Mouse (Mus musculus): ENCODE measurements around the gene Chic2.

Gene Chic2

GRCm38 (mm10) chr5:75067125-75067756 lies 22.7 kb upstream of the Chic2 start:
- DNase-seq (ENCODE audit: low spot score): no peak

- DNase-seq (ENCODE audit: low spot score): no peak
Measured at GRCm38 (mm10) chr5:75066715-75067114, 22.1 kb upstream of the Chic2 start.

DNA sequence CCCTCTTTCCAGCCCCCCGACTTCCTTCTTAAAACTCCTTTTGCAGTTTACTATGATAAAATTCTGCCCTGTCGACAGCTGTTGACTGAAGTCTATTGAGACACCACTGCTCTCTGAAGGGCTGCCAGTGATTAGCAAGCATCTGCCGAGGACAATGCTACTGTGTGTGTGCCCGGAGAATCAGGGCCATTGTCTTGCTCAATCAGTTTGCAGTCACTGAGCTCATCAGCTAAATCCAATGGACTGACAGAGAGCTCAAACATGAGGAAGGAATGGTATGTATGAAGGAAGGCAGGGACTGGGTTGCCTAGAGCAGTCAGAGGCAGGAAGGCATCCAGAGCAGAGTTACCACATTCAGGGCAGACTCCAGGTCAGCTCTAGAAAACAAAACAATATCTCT lies 18.6 kb upstream of the Chic2 start:
- no peak for DNase-seq (ENCODE audit: low spot score)

GRCm38 (mm10) chr5:75051109-75051508 lies 6.5 kb upstream of the Chic2 start:
- DNase-seq (ENCODE audit: low spot score): no peak

DNA sequence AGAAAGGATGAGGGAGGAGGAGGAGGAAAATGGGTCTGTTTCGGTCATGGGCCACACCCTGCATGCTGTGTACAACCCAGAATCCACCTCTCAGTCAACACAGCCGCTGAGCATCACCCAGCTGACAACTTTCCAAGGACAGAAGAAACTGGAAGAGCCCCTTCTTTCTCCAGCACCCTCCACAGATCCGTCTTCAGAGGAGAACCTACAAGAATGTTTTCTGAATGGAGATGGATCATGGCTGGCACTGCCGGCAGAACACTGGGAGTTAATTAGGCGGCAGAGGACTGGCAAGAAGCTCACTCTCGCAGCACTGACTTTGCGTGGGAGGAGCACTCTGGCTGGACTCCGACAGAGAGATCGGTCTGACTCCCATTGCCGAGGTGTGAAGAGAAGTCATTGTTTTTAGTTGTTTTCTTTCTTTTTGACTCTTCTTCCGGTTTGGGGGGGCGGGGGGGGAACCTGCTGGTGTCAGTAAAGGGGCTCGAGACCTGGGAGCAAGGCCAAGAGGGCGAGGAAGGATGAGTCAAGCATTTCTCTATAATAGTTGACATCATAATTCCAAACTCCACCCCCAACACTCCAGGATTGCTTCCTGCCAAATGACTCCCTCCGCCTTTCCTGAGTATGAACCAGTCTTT lies 2.2 kb upstream of the Chic2 start:
- DNase-seq (ENCODE audit: low spot score): peak; percentile 31

GRCm38 (mm10) chr5:75045371-75045770 lies 797 bp upstream of the Chic2 start:
- DNase-seq (ENCODE audit: low spot score): no peak

DNA sequence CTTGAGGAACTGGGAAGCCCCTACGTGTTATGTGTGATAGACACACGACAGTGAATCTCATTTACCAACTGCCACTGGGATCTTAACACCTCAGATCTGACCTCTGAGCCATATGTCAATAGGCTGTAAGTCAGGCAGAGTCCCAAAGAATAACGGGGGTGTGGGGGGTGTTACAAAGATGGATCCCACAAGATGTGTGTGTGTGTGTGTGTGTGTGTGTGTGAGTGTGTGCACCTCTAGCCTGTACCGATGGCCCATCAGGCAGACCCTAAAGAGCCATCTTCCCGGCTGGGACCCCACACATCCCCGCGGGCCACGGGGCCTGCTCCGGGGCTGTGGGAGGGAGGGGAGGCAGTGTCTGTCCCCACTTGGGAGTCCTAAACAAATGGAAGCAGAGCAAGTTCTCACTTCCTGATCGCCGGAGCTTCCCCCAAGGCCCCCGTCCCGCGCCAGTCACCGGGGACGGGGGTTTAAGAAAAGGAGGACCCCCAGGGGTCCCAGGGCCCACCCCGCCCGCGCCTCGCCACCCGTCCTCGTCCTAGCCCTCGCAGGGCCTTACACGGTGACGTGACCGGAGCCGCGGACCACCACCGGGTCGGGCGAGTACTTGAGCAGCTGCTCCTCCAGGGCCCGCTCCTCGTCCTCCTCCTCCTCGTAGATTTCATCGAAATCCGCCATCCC lies 813 bp downstream of the Chic2 start:
- peak; percentile 15 for DNase-seq (ENCODE audit: low spot score)

- no peak for DNase-seq (ENCODE audit: low spot score)
Measured at GRCm38 (mm10) chr5:75043011-75043445, 1.5 kb downstream of the Chic2 start.

- no peak for DNase-seq (ENCODE audit: low spot score)
Measured at GRCm38 (mm10) chr5:75039307-75039706, 5.3 kb downstream of the Chic2 start.

DNA sequence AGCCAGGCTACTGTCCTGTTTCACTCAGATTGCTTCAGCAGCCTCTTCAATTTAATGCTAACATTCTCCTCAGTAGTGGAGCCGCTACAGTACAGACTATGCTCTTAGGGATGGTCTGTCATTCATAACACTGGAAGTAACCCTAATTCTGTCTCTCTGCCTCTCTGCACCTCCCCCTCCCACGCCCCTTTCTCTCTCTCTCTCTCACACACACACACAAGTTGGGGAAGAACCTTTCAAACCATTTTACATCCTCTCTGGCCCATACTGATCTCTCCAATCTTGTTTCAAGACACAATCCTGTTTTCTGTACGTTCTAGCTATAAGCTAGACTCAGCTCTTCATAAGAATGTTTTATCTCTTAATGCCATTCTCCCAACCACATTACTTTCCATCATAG lies 9.1 kb downstream of the Chic2 start:
- no peak for DNase-seq (ENCODE audit: low spot score)

GRCm38 (mm10) chr5:75014768-75015167 lies 29.8 kb downstream of the Chic2 start:
- no peak for DNase-seq (ENCODE audit: low spot score)

- DNase-seq (ENCODE audit: low spot score): no peak
Measured at GRCm38 (mm10) chr5:75012771-75013421, 31.7 kb downstream of the Chic2 start.

- no peak for DNase-seq (ENCODE audit: low spot score)
Measured at GRCm38 (mm10) chr5:75011985-75012738, 32.4 kb downstream of the Chic2 start.

DNA sequence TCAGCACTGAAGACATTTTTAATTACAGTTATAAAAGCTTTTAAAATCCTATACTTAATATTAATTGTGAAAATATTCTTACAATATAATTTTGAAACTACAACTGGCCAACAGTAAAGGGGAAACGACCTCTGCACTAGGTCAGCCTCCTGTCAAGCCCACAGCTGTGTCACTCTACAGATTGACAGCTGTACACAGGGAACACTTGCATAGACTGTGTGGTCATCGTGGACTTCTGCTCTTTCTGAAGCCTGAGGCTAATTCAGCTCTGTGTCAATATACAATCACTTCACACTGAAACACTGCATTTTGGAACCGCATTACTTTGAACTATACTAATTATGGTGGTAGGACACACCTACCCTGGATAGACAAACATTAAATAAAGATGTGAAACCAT lies 39.8 kb downstream of the Chic2 start:
- no peak for DNase-seq (ENCODE audit: low spot score)

- DNase-seq (ENCODE audit: low spot score): no peak
Measured at GRCm38 (mm10) chr5:75002109-75002508, 42.5 kb downstream of the Chic2 start.

- DNase-seq (ENCODE audit: low spot score): no peak
Measured at GRCm38 (mm10) chr5:74998716-74999512, 45.7 kb downstream of the Chic2 start.

GRCm38 (mm10) chr5:74994947-74995346 lies 49.6 kb downstream of the Chic2 start:
- DNase-seq (ENCODE audit: low spot score): peak; percentile 32

- no peak for DNase-seq (ENCODE audit: low spot score)
Measured at GRCm38 (mm10) chr5:74984101-74984500, 60.5 kb downstream of the Chic2 start.

DNA sequence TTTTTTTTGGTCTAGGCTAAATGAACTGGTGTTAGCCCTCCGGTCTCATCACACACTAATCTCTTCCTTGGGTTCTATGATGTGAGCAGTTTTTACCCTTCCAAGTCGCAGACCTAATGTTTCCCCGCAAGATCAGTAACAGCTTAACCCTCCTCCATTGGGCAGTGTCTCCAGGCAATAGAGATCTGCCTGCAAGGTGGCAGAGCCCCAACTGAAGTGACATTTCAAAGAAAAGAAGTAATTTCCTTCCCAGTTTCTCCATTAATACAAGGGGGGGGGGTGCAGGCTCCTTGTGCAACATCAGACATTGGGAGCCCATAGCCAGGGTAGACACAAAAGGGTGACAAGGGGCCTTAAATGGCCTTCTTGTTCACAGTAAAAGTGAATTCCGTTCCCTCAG lies 64.0 kb downstream of the Chic2 start:
- DNase-seq (ENCODE audit: low spot score): no peak

DNA sequence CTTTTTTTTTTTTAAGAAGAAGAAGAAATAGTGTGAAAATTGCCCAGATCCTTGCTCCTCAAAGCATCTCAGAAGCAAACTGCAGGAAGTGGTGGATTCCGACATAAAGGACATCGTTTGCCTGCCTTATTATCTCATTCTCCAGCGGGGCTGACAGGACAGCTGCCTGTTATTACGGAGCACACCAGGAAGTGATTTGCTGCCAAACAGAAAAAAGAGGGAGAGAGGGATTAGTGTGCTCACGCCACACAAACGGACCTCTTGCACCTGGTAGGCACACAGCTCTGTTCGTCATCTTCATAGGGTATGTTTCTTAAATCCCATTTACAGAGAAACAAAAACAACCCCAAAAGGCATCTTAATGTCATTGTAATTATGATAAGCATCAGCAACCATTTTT lies 64.4 kb downstream of the Chic2 start:
- DNase-seq (ENCODE audit: low spot score): no peak

DNA sequence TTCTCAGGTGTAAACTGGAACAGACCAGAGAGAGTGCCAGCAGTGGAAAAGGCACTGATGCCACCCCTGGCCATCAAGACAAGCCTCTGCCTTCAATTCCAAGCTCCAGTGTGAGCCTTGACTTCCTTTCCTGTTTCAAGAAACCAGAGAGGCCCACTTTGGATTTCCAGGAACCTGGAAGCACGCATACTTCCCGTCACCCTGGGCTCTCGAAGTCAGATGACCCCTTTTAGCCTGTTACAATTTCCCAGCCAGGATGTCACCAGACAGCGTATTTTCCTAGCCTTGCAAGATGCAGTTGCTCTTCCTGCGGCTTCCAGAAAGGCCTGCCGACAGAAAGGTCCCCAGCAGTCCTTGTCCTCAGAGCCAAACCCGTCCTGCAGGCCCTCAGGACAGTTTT lies 65.0 kb downstream of the Chic2 start:
- no peak for DNase-seq (ENCODE audit: low spot score)

Data from layer of hippocampus, adult 11-12 months (tissue).